Comparison of ENCODE assay signal across 23 mouse cellular contexts in genomic region chr9:57921491-57922060, GRCm38 (mm10). TPM values are rescaled to one million over a fixed set of nuclear protein-coding genes. Genes with fewer than 3 reads are reported as not detected.
A peak's percentile ranks its signal among the peaks of the same experiment; 100 is the strongest.
DNase-seq lines count a peak whose midpoint lies in the region; ATAC-seq and TF ChIP-seq lines count a peak whose summit lies in the region.
"Had no signal": no experiment of that assay in that cellular context is flagged by ENCODE, and none has a peak within 500 bp of the region (broad histone marks: within the 10 kb centered on the region; RNA-seq: fewer than 3 reads in every experiment).

No protein-coding gene starts in this region.

- H3K27me3 ChIP-seq in ES-Bruce4 (ENCODE audit: control insufficient read depth, insufficient read depth, low read length, poor library complexity, severe bottlenecking) = no peaks in the 10 kb centered on the region
- no peaks in the 10 kb centered on the region for H3K27me3 ChIP-seq in forebrain, embryonic 11.5 days (ENCODE audit: control insufficient read depth, insufficient read depth, low read length)
- H3K27me3 ChIP-seq: heart, embryonic 15.5 days; hindbrain, embryonic 13.5 days; kidney, embryonic 15.5 days; limb, embryonic 13.5 days; liver, embryonic 12.5 days; megakaryocyte, embryonic 14.5 days had no signal

- ATAC-seq in forebrain, embryonic 11.5 days (replicated peaks; ENCODE audit: low FRiP score) = no peak
- ATAC-seq: forebrain, embryonic 16.5 days; liver, embryonic 12.5 days had no signal

- no peak overlapping the region for H3K4me3 ChIP-seq in layer of hippocampus, adult 2 months
- no peak overlapping the region for H3K4me3 ChIP-seq in ES-Bruce4 (ENCODE audit: low read depth, low read length)
- H3K4me3 ChIP-seq in forebrain, embryonic 11.5 days (ENCODE audit: low read depth, low read length) = no peak overlapping the region
- H3K4me3 ChIP-seq: embryonic facial prominence, embryonic 10.5 days; heart, embryonic 15.5 days; hindbrain, embryonic 13.5 days; kidney, embryonic 15.5 days; limb, embryonic 13.5 days; liver, embryonic 12.5 days; megakaryocyte, embryonic 14.5 days had no signal

- no peaks in the 10 kb centered on the region for H3K9me3 ChIP-seq in ES-Bruce4 (replicated peaks; ENCODE audit: control insufficient read depth, insufficient read depth, low read length, poor library complexity, severe bottlenecking)
- no peaks in the 10 kb centered on the region for H3K9me3 ChIP-seq in forebrain, embryonic 11.5 days (ENCODE audit: control insufficient read depth, low read length)
- H3K9me3 ChIP-seq: embryonic facial prominence, embryonic 10.5 days; heart, embryonic 15.5 days; hindbrain, embryonic 13.5 days; kidney, embryonic 15.5 days; limb, embryonic 13.5 days; liver, embryonic 12.5 days; megakaryocyte, embryonic 14.5 days had no signal

- peaks cover 10% of the 10 kb centered on the region for H3K4me1 ChIP-seq in ES-Bruce4 (ENCODE audit: control insufficient read depth, insufficient read depth, low read length)
- no peaks in the 10 kb centered on the region for H3K4me1 ChIP-seq in forebrain, embryonic 11.5 days (replicated peaks; ENCODE audit: control insufficient read depth, insufficient read depth, low read length)
- H3K4me1 ChIP-seq: embryonic facial prominence, embryonic 10.5 days; heart, embryonic 15.5 days; hindbrain, embryonic 13.5 days; kidney, embryonic 15.5 days; limb, embryonic 13.5 days; liver, embryonic 12.5 days had no signal

- peaks cover 23% of the 10 kb centered on the region for H3K36me3 ChIP-seq in ES-Bruce4 (ENCODE audit: control insufficient read depth, insufficient read depth, low read length, poor library complexity, severe bottlenecking)
- H3K36me3 ChIP-seq in forebrain, embryonic 11.5 days (ENCODE audit: control insufficient read depth, insufficient read depth, low read length) = peaks cover 9% of the 10 kb centered on the region

- WGBS in forebrain, embryonic 11.5 days = 89% methylated on average over 9 of the region's 9 CpGs

- no peak overlapping the region for H3K4me2 ChIP-seq in forebrain, embryonic 11.5 days (ENCODE audit: low read depth, low read length, severe bottlenecking)
- H3K4me2 ChIP-seq: heart, embryonic 15.5 days; hindbrain, embryonic 13.5 days; kidney, embryonic 15.5 days; limb, embryonic 13.5 days; liver, embryonic 12.5 days had no signal

- no peak overlapping the region for H3K9ac ChIP-seq in ES-Bruce4 (ENCODE audit: low read depth, poor library complexity, severe bottlenecking)
- H3K9ac ChIP-seq in forebrain, embryonic 11.5 days (ENCODE audit: low read length) = no peak overlapping the region
- H3K9ac ChIP-seq: heart, embryonic 15.5 days; hindbrain, embryonic 13.5 days; kidney, embryonic 15.5 days; limb, embryonic 13.5 days; liver, embryonic 12.5 days had no signal

- TF ChIP-seq EP300 in ES-Bruce4 (IDR thresholded peaks at IDR 0.05; ENCODE audit: insufficient read depth, low read depth, low read length) = no peak

- no peak for TF ChIP-seq CTCF in layer of hippocampus, adult 2 months (conservative IDR thresholded peaks at IDR 0.05)
- TF ChIP-seq CTCF in ES-Bruce4 (IDR thresholded peaks at IDR 0.05; ENCODE audit: low read depth, low read length) = no peak

- no peak for DNase-seq in layer of hippocampus, adult 2 months (ENCODE audit: low spot score in 2 of 2)
- DNase-seq in layer of hippocampus, postnatal 14 days (ENCODE audit: low spot score in 2 of 2) = no peak
- DNase-seq in cerebellum, adult 18-20 months = peak; percentile 76 to 84
- DNase-seq in cerebellum, postnatal 36 days = peak; percentile 72 to 76
- no peak for DNase-seq in urinary bladder, postnatal 36 days (ENCODE audit: low spot score in 2 of 2)
- DNase-seq in forebrain, embryonic 11.5 days (ENCODE audit: low spot score) = no peak
- DNase-seq: adrenal gland, postnatal 25 days; heart, postnatal 36 days; kidney, adult 11 months; kidney, postnatal 36 days; lung, adult 18-20 months; lung, postnatal 14 days; midbrain, embryonic 14.5 days; thymus, postnatal 14 days had no signal

- H3K27ac ChIP-seq in layer of hippocampus, adult 2 months = peak overlapping the region; percentile 51; the same call in 1 of the 2 replicates
- H3K27ac ChIP-seq in ES-Bruce4 (ENCODE audit: insufficient read depth, low read length) = 0 out of 2 replicates have a peak overlapping the region, but pooled peaks have one; percentile 6
- H3K27ac ChIP-seq in forebrain, embryonic 11.5 days (ENCODE audit: low read depth, low read length) = no peak overlapping the region
- H3K27ac ChIP-seq: embryonic facial prominence, embryonic 10.5 days; heart, embryonic 15.5 days; hindbrain, embryonic 13.5 days; kidney, embryonic 15.5 days; limb, embryonic 13.5 days; liver, embryonic 12.5 days had no signal

- no peak for TF ChIP-seq POLR2A in ES-Bruce4 (IDR thresholded peaks at IDR 0.05; ENCODE audit: insufficient read depth, low read length)

RNA-seq across cellular contexts. Expression of gene Ubl7, which starts 10.8 kb away (rescaled TPM):
- 10 to 100 TPM; 98.5 to 98.7 TPM for total RNA-seq in layer of hippocampus, adult 2 months (2021)
- total RNA-seq in layer of hippocampus, postnatal 14 days (2021) = 10 to 100 TPM; 97.5 to 98.6 TPM
- 67.5 and 69.1 TPM in 2 replicates for polyA plus RNA-seq in ES-Bruce4 (2011; ENCODE audit: insufficient read depth, insufficient read length, low read depth, missing spikeins)
- polyA plus RNA-seq in forebrain, embryonic 11.5 days (2014; fragmentation: Nextera tagmentation; extraction: Ambion mirVana) = 114 and 126 TPM in 2 replicates

RNA-seq across cellular contexts. Expression of gene Sema7a, which starts 18.3 kb away (rescaled TPM):
- 100 to 1,000 TPM in 1 of 2 experiments, 10 to 100 TPM in 1; 94.4 to 102 TPM for total RNA-seq in layer of hippocampus, adult 2 months (2021)
- 100 to 1,000 TPM in 1 of 2 experiments, 10 to 100 TPM in 1; 95.4 to 102 TPM for total RNA-seq in layer of hippocampus, postnatal 14 days (2021)
- 1.7 and 2.1 TPM in 2 replicates for polyA plus RNA-seq in ES-Bruce4 (2011; ENCODE audit: insufficient read depth, insufficient read length, low read depth, missing spikeins)
- 0.52 and 1.3 TPM in 2 replicates for polyA plus RNA-seq in forebrain, embryonic 11.5 days (2014; fragmentation: Nextera tagmentation; extraction: Ambion mirVana)
- polyA plus RNA-seq: liver, embryonic 12.5 days had no signal

Comparison
In these comparisons a context has a peak if more than half of its experiments do, and no peak if none do; other contexts are left out.
1. DNase-seq: peak in cerebellum, adult 18-20 months (2 of 2) and cerebellum, postnatal 36 days (2 of 2); none in layer of hippocampus, adult 2 months (0 of 2), layer of hippocampus, postnatal 14 days (0 of 2), urinary bladder, postnatal 36 days (0 of 2) and forebrain, embryonic 11.5 days (single experiment).